Mouse (Mus musculus) megakaryocyte, embryonic 14.5 days (primary cell): Measurements from ENCODE around the gene Prm1.

ENCODE experiments used
- FLI1 ChIP-seq: IDR thresholded peaks from 2 replicates; pipeline ENCODE4 v1.6.1; 2012; ENCODE audit warnings: low read length, inconsistent platforms, mixed read lengths
- GATA1 ChIP-seq: IDR thresholded peaks from 3 replicates; pipeline ENCODE4 v1.6.1; 2012; ENCODE audit warnings: mixed read lengths, low read length, inconsistent platforms, borderline replicate concordance

DNA sequence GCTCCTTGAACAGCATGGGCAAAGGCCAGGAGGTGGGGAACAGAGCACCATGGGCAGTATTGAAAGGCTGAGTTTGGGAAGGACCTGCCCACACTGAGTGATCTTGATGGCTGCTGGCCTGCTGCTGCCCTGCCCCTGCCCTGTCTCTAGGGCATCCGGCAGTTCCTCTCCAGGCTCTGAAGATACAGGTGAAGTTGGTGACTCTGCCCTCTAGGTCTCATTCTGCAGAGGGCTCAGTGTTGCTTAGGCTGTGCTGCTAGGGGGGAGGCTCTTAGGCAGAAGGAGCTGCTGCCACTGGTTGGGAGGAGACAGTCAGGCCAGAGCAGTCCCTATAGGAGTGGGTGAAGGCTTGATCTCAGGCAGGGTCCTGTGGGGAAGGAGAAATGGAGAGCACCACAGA is 32.3 kb upstream of the Prm1 start:
- no peak for TF ChIP-seq FLI1
- no peak for TF ChIP-seq GATA1
